Mouse (Mus musculus): ENCODE measurements around the gene Krtap19-9b. TPM values are rescaled to one million over a fixed set of nuclear protein-coding genes. Genes with fewer than 3 reads are reported as not detected.

The Krtap19-9b gene
- polyA plus RNA-seq (2014; fragmentation: Illumina TruSeq; extraction: RNeasy Lipid Tissue Mini Kit (QIAGEN cat#74804); ENCODE audit: low read depth, low replicate concordance), result not detected

DNA sequence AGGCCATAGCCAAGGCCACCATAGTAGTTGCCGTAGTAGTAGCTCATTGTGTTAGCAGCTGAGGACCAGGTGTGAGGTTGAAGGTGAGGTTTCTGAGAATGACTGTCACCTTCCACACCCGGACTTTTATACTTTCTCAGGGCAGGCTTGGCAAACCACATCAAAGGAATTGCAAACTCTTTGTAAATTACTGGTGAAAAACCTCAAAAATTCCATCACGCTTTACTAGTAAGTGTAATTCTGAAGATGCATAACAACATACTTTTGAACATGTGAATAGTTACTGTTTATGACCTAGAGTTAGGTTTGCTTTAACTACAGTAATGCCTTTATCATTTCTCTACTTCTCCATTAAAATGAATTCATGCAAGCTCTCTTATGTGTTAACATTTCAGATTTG lies at the start of gene Krtap19-9b:
TSS of gene Krtap19-9b (minus strand) at position 101 of the 400 bp plus-strand sequence.

DNA sequence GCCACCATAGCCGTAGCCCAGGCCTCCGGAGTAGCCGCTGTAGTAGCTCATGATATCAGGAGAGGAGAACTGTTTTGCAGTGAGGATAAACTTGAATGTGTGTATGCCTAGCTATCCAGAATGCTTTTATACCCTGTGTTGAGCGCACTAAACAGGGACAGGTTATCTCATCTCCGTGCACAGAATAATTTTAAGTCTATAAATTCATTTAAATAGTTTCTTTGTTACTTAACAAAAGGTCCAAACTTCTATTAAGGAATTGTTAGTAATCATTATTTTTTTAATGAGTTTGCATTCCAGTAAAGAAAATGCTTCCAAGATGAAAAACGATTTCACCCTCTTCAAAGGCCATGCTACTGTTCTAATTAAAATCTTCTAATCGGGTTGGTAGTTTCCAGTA lies 30.7 kb upstream of the Krtap19-9b start, which contains the start of gene Krtap16-3:
TSS of gene Krtap16-3 (minus strand) at position 101 of the 400 bp plus-strand sequence.

DNA sequence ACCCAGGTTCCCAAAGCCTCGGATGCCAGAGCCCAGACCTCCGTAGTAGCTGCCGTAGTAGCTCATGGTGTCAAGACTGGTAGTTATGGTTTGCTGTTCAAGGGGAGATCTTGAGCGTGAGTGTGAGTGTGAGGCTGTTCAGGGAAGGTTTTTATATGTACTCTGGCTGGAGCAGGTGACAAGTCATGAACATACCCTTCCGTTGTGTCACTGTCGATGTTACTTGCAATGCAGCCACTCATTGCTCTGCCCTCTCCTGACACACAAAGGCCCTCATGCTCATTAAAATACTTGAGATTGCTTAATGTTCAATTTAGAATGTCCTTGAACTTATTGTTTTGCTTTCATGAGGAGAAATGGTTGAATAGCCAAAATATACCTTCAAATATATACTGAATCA lies 35.7 kb downstream of the Krtap19-9b start, which contains the start of gene Krtap19-5:
TSS of gene Krtap19-5 (minus strand) at position 101 of the 400 bp plus-strand sequence.

DNA sequence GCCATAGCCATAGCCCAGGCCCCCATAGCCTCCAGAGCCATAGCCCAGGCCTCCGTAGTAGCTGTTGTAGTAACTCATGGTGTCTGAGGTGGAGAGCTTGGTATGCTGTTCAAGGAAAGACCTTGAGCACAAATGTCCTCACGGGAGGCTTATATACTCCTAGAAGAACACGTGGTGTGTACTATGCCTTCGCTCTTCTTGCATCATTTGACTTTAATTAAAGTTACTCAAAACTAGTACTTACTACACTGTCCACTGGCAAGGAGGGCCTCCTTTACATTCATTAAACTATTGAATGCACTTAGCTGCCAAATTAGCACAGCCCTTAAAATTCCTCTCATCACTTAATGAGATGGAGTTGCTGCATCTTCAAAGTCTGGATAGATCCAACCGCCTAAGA lies 47.1 kb downstream of the Krtap19-9b start, which contains the start of gene Krtap19-4:
TSS of gene Krtap19-4 (minus strand) at position 101 of the 400 bp plus-strand sequence.

Other genes with a start within 250 kb of the Krtap19-9b start
- not detected for gene 2310061N02Rik, start 224.3 kb downstream of the Krtap19-9b start, polyA plus RNA-seq (2014; fragmentation: Illumina TruSeq; extraction: RNeasy Lipid Tissue Mini Kit (QIAGEN cat#74804); ENCODE audit: low read depth, low replicate concordance)
- gene Krtap13-1, start 203.4 kb downstream of the Krtap19-9b start, polyA plus RNA-seq (2014; fragmentation: Illumina TruSeq; extraction: RNeasy Lipid Tissue Mini Kit (QIAGEN cat#74804); ENCODE audit: low read depth, low replicate concordance), result not detected
- not detected for gene Krtap13, start 180.6 kb downstream of the Krtap19-9b start, polyA plus RNA-seq (2014; fragmentation: Illumina TruSeq; extraction: RNeasy Lipid Tissue Mini Kit (QIAGEN cat#74804); ENCODE audit: low read depth, low replicate concordance)
- gene 2310034C09Rik, start 173.4 kb downstream of the Krtap19-9b start, polyA plus RNA-seq (2014; fragmentation: Illumina TruSeq; extraction: RNeasy Lipid Tissue Mini Kit (QIAGEN cat#74804); ENCODE audit: low read depth, low replicate concordance), result not detected
- not detected for gene 2310057N15Rik, start 158.1 kb downstream of the Krtap19-9b start, polyA plus RNA-seq (2014; fragmentation: Illumina TruSeq; extraction: RNeasy Lipid Tissue Mini Kit (QIAGEN cat#74804); ENCODE audit: low read depth, low replicate concordance)
- gene Gm5965, start 154.4 kb downstream of the Krtap19-9b start, polyA plus RNA-seq (2014; fragmentation: Illumina TruSeq; extraction: RNeasy Lipid Tissue Mini Kit (QIAGEN cat#74804); ENCODE audit: low read depth, low replicate concordance), result not detected
- gene Gm20741, start 120.0 kb downstream of the Krtap19-9b start, polyA plus RNA-seq (2014; fragmentation: Illumina TruSeq; extraction: RNeasy Lipid Tissue Mini Kit (QIAGEN cat#74804); ENCODE audit: low read depth, low replicate concordance), result not detected
- not detected for gene Krtap15, start 112.0 kb downstream of the Krtap19-9b start, polyA plus RNA-seq (2014; fragmentation: Illumina TruSeq; extraction: RNeasy Lipid Tissue Mini Kit (QIAGEN cat#74804); ENCODE audit: low read depth, low replicate concordance)
- gene Krtap14, start 106.1 kb downstream of the Krtap19-9b start, polyA plus RNA-seq (2014; fragmentation: Illumina TruSeq; extraction: RNeasy Lipid Tissue Mini Kit (QIAGEN cat#74804); ENCODE audit: low read depth, low replicate concordance), result not detected
- not detected for gene Krtap19-1, start 62.9 kb downstream of the Krtap19-9b start, polyA plus RNA-seq (2014; fragmentation: Illumina TruSeq; extraction: RNeasy Lipid Tissue Mini Kit (QIAGEN cat#74804); ENCODE audit: low read depth, low replicate concordance)
- not detected for gene Krtap19-2, start 58.0 kb downstream of the Krtap19-9b start, polyA plus RNA-seq (2014; fragmentation: Illumina TruSeq; extraction: RNeasy Lipid Tissue Mini Kit (QIAGEN cat#74804); ENCODE audit: low read depth, low replicate concordance)
- gene Krtap19-3, start 54.2 kb downstream of the Krtap19-9b start, polyA plus RNA-seq (2014; fragmentation: Illumina TruSeq; extraction: RNeasy Lipid Tissue Mini Kit (QIAGEN cat#74804); ENCODE audit: low read depth, low replicate concordance), result not detected
- not detected for gene Krtap19-4, start 47.2 kb downstream of the Krtap19-9b start, polyA plus RNA-seq (2014; fragmentation: Illumina TruSeq; extraction: RNeasy Lipid Tissue Mini Kit (QIAGEN cat#74804); ENCODE audit: low read depth, low replicate concordance)
- gene Krtap19-5, start 35.8 kb downstream of the Krtap19-9b start, polyA plus RNA-seq (2014; fragmentation: Illumina TruSeq; extraction: RNeasy Lipid Tissue Mini Kit (QIAGEN cat#74804); ENCODE audit: low read depth, low replicate concordance), result not detected
- not detected for gene Krtap16-3, start 30.6 kb upstream of the Krtap19-9b start, polyA plus RNA-seq (2014; fragmentation: Illumina TruSeq; extraction: RNeasy Lipid Tissue Mini Kit (QIAGEN cat#74804); ENCODE audit: low read depth, low replicate concordance)
- gene Krtap22-2, start 78.5 kb upstream of the Krtap19-9b start, polyA plus RNA-seq (2014; fragmentation: Illumina TruSeq; extraction: RNeasy Lipid Tissue Mini Kit (QIAGEN cat#74804); ENCODE audit: low read depth, low replicate concordance), result not detected
- not detected for gene Gm10229, start 83.0 kb upstream of the Krtap19-9b start, polyA plus RNA-seq (2014; fragmentation: Illumina TruSeq; extraction: RNeasy Lipid Tissue Mini Kit (QIAGEN cat#74804); ENCODE audit: low read depth, low replicate concordance)
- gene Krtap6-1, start 99.4 kb upstream of the Krtap19-9b start, polyA plus RNA-seq (2014; fragmentation: Illumina TruSeq; extraction: RNeasy Lipid Tissue Mini Kit (QIAGEN cat#74804); ENCODE audit: low read depth, low replicate concordance), result not detected
- gene Gm10228, start 109.2 kb upstream of the Krtap19-9b start, polyA plus RNA-seq (2014; fragmentation: Illumina TruSeq; extraction: RNeasy Lipid Tissue Mini Kit (QIAGEN cat#74804); ENCODE audit: low read depth, low replicate concordance), result not detected
- gene Krtap6-5, start 115.6 kb upstream of the Krtap19-9b start, polyA plus RNA-seq (2014; fragmentation: Illumina TruSeq; extraction: RNeasy Lipid Tissue Mini Kit (QIAGEN cat#74804); ENCODE audit: low read depth, low replicate concordance), result not detected
- gene 1110025L11Rik, start 131.7 kb upstream of the Krtap19-9b start, polyA plus RNA-seq (2014; fragmentation: Illumina TruSeq; extraction: RNeasy Lipid Tissue Mini Kit (QIAGEN cat#74804); ENCODE audit: low read depth, low replicate concordance), result 0.45 TPM
- not detected for gene Krtap6-3, start 151.8 kb upstream of the Krtap19-9b start, polyA plus RNA-seq (2014; fragmentation: Illumina TruSeq; extraction: RNeasy Lipid Tissue Mini Kit (QIAGEN cat#74804); ENCODE audit: low read depth, low replicate concordance)
- gene Gm6358, start 208.6 kb upstream of the Krtap19-9b start, polyA plus RNA-seq (2014; fragmentation: Illumina TruSeq; extraction: RNeasy Lipid Tissue Mini Kit (QIAGEN cat#74804); ENCODE audit: low read depth, low replicate concordance), result not detected
- not detected for gene Gm10061, start 218.8 kb upstream of the Krtap19-9b start, polyA plus RNA-seq (2014; fragmentation: Illumina TruSeq; extraction: RNeasy Lipid Tissue Mini Kit (QIAGEN cat#74804); ENCODE audit: low read depth, low replicate concordance)
- gene Gm9789, start 225.7 kb upstream of the Krtap19-9b start, polyA plus RNA-seq (2014; fragmentation: Illumina TruSeq; extraction: RNeasy Lipid Tissue Mini Kit (QIAGEN cat#74804); ENCODE audit: low read depth, low replicate concordance), result 5.7 TPM
- gene Gm7735, start 237.2 kb upstream of the Krtap19-9b start, polyA plus RNA-seq (2014; fragmentation: Illumina TruSeq; extraction: RNeasy Lipid Tissue Mini Kit (QIAGEN cat#74804); ENCODE audit: low read depth, low replicate concordance), result not detected
- not detected for gene 1110057P08Rik, start 242.5 kb upstream of the Krtap19-9b start, polyA plus RNA-seq (2014; fragmentation: Illumina TruSeq; extraction: RNeasy Lipid Tissue Mini Kit (QIAGEN cat#74804); ENCODE audit: low read depth, low replicate concordance)

Data from testis, adult 10 weeks (tissue).